Mouse (Mus musculus) B cell, adult 2 months (primary cell): ENCODE results near the gene Setx.

ENCODE experiments used
- DNase-seq, 2 experiments: peaks; one replicate each; pipeline ENCODE4 v3.0.0; 2022

Gene Setx

GRCm38 (mm10) chr2:29151941-29152340, 28.0 kb downstream of the Setx start:
- no peak for DNase-seq

- DNase-seq, result no peak
These were observed 44.1 kb downstream of the Setx start for GRCm38 (mm10) chr2:29168067-29168466.

GRCm38 (mm10) chr2:29174887-29175286, 50.9 kb downstream of the Setx start:
- DNase-seq, result no peak

- DNase-seq, result no peak
These were observed 55.8 kb downstream of the Setx start for GRCm38 (mm10) chr2:29179810-29180209.

- no peak for DNase-seq
These were observed 57.1 kb downstream of the Setx start for GRCm38 (mm10) chr2:29181111-29181510.

- no peak for DNase-seq
These were observed 59.4 kb downstream of the Setx start for GRCm38 (mm10) chr2:29183266-29183924.

DNA sequence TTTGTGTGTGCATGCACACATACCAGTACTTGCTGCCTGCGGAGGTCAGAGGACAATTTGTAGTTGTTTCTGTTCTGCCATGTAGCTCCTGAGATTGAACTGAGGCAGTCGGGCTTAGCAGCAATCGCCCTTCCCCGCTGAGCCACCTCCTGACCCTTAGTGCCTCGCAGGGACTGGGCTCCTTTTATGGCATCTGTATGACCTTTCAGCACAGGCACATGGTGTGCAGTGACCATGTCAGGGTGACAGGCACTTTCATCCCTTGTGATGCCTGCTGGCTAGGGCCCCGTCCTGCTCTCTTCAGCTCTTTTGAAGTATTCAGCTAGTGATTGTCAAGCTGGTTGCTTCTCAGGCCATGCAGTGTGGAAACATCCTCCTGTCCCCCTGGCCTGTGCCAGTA, 62.2 kb downstream of the Setx start:
- DNase-seq, result no peak

- DNase-seq, result no peak
These were observed 66.4 kb downstream of the Setx start for GRCm38 (mm10) chr2:29190392-29190791.

DNA sequence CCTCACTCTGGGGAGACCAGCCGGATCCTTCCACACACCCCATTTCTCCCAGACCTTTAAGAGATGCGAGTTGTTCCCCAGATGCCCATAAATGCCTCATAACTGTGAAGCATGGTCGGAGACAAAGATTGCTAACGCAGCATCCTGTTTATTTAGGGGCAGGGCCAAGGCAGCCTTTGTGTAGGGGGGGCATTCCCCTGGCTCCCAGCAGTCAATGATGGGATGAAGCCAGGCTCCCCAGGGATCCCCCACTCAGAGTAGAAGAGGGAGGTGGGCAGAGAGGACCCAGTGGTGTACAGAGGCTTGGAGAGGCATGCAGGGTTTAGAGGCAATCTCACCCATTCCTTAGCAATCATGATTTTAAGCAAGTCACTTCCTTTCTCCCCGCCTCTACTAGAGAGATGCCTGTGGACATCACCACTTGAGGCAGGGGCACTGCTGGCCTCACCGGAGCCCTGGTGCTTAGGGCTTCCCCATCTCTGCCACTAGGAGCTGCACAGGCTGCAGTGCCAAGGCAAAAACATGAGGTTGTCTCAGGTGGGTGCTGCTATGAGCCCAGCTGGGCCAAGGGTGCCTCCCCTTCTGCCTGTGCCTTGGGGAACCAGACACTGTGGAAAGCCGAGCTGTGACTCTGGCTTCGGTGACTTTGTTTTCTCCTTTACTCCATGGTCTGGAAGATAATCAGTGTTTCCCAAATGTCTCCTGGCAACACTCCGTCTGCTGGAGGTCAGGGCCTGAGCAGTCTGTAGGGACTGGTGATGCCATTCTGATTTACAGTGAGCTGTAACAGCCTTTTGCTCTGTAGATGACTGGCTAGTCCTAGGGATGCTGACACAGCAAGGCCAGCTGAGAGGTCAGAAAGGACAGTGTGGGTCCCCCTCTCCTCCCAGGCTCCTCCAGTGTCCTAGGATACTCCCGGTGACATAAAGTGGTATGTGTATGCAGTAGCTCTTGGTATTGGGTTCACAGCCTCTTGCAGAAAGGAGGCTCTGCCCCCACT, 67.5 kb downstream of the Setx start:
- no peak for DNase-seq

DNA sequence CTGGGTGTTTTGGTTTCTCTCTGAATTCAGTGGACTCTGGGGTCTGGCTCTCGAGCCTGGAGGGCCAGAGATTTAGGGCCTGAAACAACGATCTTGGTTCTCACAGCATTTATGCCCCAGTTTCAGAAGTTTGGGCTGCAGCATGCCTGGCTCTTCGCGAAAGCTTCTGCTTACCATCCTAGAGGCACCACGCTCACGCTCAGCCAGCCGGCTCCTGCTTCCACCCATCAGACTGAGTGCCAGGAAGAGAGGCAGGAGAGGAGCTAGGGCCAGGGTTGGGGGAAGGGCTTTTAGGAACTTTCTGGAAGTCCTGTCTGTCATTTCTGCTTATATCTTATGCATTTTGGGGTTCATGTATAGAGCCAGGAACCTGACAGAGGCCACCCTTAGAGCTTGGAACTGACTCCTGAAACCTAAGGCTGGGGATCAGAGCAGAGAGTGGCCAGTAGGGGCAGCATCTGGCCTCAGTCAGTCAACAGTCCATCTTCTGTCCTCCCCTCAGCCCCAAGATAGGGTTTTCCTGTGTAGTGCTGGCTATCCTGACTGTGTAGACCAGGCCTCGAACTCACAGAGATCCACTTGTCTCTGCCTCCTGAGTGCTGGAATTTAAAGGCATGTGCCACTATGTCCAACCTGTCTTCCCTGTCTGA, 68.8 kb downstream of the Setx start:
- DNase-seq, result no peak

- DNase-seq, result no peak
These were observed 70.0 kb downstream of the Setx start for GRCm38 (mm10) chr2:29193819-29194546.

GRCm38 (mm10) chr2:29194547-29195463, 70.8 kb downstream of the Setx start:
- peak; percentile 92 to 94 for DNase-seq

- no peak for DNase-seq
These were observed 72.9 kb downstream of the Setx start for GRCm38 (mm10) chr2:29196844-29197243.

- no peak for DNase-seq
These were observed 74.5 kb downstream of the Setx start for GRCm38 (mm10) chr2:29198446-29198845.

GRCm38 (mm10) chr2:29199909-29200308, 75.9 kb downstream of the Setx start:
- peak; percentile 64 to 65 for DNase-seq

DNA sequence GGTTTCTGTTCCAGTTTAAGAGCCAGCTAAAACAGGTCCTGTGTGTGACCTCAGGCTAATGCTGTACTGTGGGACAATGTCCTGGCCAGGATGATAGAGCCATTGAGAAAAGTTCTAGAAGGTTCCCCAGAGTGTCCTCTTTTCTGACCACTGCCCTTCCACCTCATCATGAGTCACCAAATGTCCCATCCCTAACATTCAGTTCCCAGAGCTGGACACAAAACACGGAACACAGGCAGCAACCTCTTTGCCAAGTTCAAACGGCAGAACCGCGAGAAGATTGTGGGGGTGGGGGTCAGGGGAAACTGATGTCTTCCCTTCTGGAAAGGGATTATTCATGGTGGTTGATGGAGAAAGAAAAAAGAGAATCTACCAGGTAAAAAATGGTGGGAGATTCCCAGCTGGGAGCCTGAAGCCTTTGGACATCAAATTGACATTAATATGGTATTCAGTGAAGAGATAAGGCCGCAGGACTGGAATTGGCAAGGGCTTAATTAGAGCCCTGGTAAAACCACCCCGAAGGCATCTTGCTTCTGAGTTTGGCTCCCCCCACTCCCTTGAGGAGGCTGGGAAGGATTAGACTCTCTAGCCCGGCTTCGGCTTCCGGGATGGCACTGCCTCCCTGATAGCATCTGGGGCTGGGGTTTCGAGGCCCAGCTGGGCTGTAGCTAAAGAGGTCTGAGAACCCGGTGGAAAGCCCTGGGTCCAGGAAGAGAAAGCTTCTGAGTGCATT, 77.4 kb downstream of the Setx start:
- DNase-seq, result no peak

GRCm38 (mm10) chr2:29206156-29206555, 82.2 kb downstream of the Setx start:
- no peak for DNase-seq

DNA sequence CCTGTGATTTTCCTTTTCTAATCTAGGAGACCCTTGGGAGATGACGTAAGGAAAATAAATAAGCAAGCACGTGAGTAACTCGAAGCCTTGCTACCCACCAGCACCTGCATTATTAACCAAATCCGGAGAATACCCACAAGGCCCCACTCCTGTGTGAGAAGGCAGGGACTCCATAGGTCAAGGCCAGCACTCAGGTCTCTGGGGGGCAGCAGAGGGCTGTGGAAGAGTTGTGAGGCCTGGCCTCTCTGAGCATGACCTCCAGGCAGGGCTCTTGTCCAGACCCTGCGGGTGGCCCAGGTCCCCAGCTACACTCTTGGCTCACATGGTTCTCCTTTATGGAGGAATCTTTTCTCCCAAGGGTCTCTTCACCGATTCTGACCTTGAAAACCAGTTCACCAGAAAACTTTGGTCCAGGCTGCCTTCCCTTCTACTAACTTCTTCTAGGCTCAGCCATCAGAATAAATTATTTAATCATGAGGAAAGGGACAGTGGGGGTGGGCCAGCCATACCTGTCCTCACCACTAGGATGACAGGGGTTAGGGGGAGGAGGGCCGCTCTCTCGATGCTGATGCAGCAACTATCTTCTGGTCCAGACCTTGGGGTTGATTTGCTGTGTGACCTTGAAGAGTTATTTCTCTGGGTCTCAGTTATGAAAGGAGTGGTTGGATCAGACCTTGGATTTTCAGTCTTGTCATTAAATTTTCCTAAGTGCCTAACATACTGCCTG, 92.5 kb downstream of the Setx start:
- peak in 1 of 2 experiments; percentile 31 for DNase-seq

GRCm38 (mm10) chr2:29217042-29217441, 93.1 kb downstream of the Setx start:
- no peak for DNase-seq

DNA sequence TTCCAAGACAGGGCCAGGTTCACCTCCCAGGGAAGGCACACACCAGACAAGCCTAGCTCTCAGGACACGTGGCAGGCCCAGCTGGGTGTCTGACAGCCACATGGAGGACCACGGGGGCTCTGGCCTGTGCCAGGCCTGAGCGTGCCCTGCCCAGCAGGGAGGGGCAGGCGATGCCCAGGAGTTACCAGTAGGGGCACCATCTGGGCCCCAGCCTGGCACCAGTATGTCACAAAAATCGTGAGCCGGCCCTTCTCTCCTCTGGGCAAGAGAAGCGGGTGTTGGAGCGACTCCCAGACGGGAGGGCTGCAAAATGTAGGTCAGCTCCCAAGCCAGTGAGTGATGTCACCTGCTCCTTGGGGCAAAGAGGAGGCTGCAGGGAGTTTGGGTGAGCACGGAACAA, 93.9 kb downstream of the Setx start:
- no peak for DNase-seq
